Mouse (Mus musculus): ENCODE measurements around the gene Xrcc4. TPM values are rescaled to one million over a fixed set of nuclear protein-coding genes. Genes with fewer than 3 reads are reported as not detected.

Gene Xrcc4
- polyA plus RNA-seq, 1 experiment from 2014 or later = 15.7 TPM

GRCm38 (mm10) chr13:89850746-89851145 is 238.7 kb downstream of the Xrcc4 start:
- Histone ChIP-seq H3K27me3 (ENCODE audit: control insufficient read depth, insufficient read depth, low read length) (no peaks in the 10 kb centered on the region), H3K36me3 (replicated peaks; ENCODE audit: control insufficient read depth, insufficient read depth) (no peaks in the 10 kb centered on the region), H3K4me1 (replicated peaks; ENCODE audit: control insufficient read depth, insufficient read depth, low read length) (no peaks in the 10 kb centered on the region), H3K4me3 (replicated peaks; ENCODE audit: low read length) (no peak overlapping the region), H3K27ac (no peak overlapping the region), H3K9me3 (ENCODE audit: control insufficient read depth, low read length) (no peaks in the 10 kb centered on the region), H3K4me2 (replicated peaks) (no peak overlapping the region), H3K9ac (no peak overlapping the region)
- DNase-seq (ENCODE audit: low spot score) = no peak
- no peak for ATAC-seq (ENCODE audit: low FRiP score)
- WGBS = 86% methylated on average over 2 of the region's 2 CpGs

- H3K4me3 ChIP-seq (replicated peaks; ENCODE audit: low read length) = no peak overlapping the region
- no peaks in the 10 kb centered on the region for H3K9me3 ChIP-seq (ENCODE audit: control insufficient read depth, low read length)
- no peaks in the 10 kb centered on the region for H3K36me3 ChIP-seq (replicated peaks; ENCODE audit: control insufficient read depth, insufficient read depth)
- H3K27ac ChIP-seq = no peak overlapping the region
- H3K4me2 ChIP-seq (replicated peaks) = no peak overlapping the region
- H3K9ac ChIP-seq = no peak overlapping the region
- no peaks in the 10 kb centered on the region for H3K4me1 ChIP-seq (replicated peaks; ENCODE audit: control insufficient read depth, insufficient read depth, low read length)
- DNase-seq (ENCODE audit: low spot score) (no peak), ATAC-seq (ENCODE audit: low FRiP score) (no peak)
- no peaks in the 10 kb centered on the region for H3K27me3 ChIP-seq (ENCODE audit: control insufficient read depth, insufficient read depth, low read length)
- WGBS = 87% methylated on average over 1 of the region's 1 CpGs
Observed at GRCm38 (mm10) chr13:89849955-89850354, 239.5 kb downstream of the Xrcc4 start.

- Histone ChIP-seq H3K27ac (no peak overlapping the region), H3K9ac (no peak overlapping the region), H3K4me1 (replicated peaks; ENCODE audit: control insufficient read depth, insufficient read depth, low read length) (no peaks in the 10 kb centered on the region), H3K4me3 (replicated peaks; ENCODE audit: low read length) (no peak overlapping the region), H3K4me2 (replicated peaks) (no peak overlapping the region), H3K27me3 (ENCODE audit: control insufficient read depth, insufficient read depth, low read length) (no peaks in the 10 kb centered on the region), H3K36me3 (replicated peaks; ENCODE audit: control insufficient read depth, insufficient read depth) (no peaks in the 10 kb centered on the region), H3K9me3 (ENCODE audit: control insufficient read depth, low read length) (no peaks in the 10 kb centered on the region)
- ATAC-seq (ENCODE audit: low FRiP score) (no peak), DNase-seq (ENCODE audit: low spot score) (no peak)
- WGBS = 92% methylated on average over 3 of the region's 3 CpGs
Observed at GRCm38 (mm10) chr13:89838635-89839034, 250.8 kb downstream of the Xrcc4 start.

- Histone ChIP-seq H3K9me3 (ENCODE audit: control insufficient read depth, low read length) (no peaks in the 10 kb centered on the region), H3K4me3 (replicated peaks; ENCODE audit: low read length) (no peak overlapping the region), H3K36me3 (replicated peaks; ENCODE audit: control insufficient read depth, insufficient read depth) (no peaks in the 10 kb centered on the region), H3K4me2 (replicated peaks) (no peak overlapping the region), H3K27me3 (ENCODE audit: control insufficient read depth, insufficient read depth, low read length) (no peaks in the 10 kb centered on the region), H3K9ac (no peak overlapping the region), H3K4me1 (replicated peaks; ENCODE audit: control insufficient read depth, insufficient read depth, low read length) (no peaks in the 10 kb centered on the region), H3K27ac (no peak overlapping the region)
- no peak for ATAC-seq (ENCODE audit: low FRiP score)
- 87% methylated on average over 3 of the region's 3 CpGs for WGBS
- DNase-seq (ENCODE audit: low spot score) = no peak
Observed at GRCm38 (mm10) chr13:89834485-89834884, 254.9 kb downstream of the Xrcc4 start.

- Histone ChIP-seq H3K36me3 (replicated peaks; ENCODE audit: control insufficient read depth, insufficient read depth) (no peaks in the 10 kb centered on the region), H3K9me3 (ENCODE audit: control insufficient read depth, low read length) (no peaks in the 10 kb centered on the region), H3K4me3 (replicated peaks; ENCODE audit: low read length) (no peak overlapping the region), H3K27ac (no peak overlapping the region), H3K4me2 (replicated peaks) (no peak overlapping the region), H3K9ac (no peak overlapping the region), H3K4me1 (replicated peaks; ENCODE audit: control insufficient read depth, insufficient read depth, low read length) (no peaks in the 10 kb centered on the region), H3K27me3 (ENCODE audit: control insufficient read depth, insufficient read depth, low read length) (no peaks in the 10 kb centered on the region)
- 78% methylated on average over 2 of the region's 2 CpGs for WGBS
- DNase-seq (ENCODE audit: low spot score) (no peak), ATAC-seq (ENCODE audit: low FRiP score) (no peak)
Observed at GRCm38 (mm10) chr13:89833053-89833670, 256.2 kb downstream of the Xrcc4 start.

- ATAC-seq (ENCODE audit: low FRiP score) (no peak), DNase-seq (ENCODE audit: low spot score) (no peak)
- H3K27me3 ChIP-seq (ENCODE audit: control insufficient read depth, insufficient read depth, low read length) = no peaks in the 10 kb centered on the region
- H3K27ac ChIP-seq = no peak overlapping the region
- H3K9ac ChIP-seq = no peak overlapping the region
- H3K4me2 ChIP-seq (replicated peaks) = no peak overlapping the region
- H3K9me3 ChIP-seq (ENCODE audit: control insufficient read depth, low read length) = no peaks in the 10 kb centered on the region
- WGBS = 23% methylated on average over 3 of the region's 3 CpGs
- no peaks in the 10 kb centered on the region for H3K36me3 ChIP-seq (replicated peaks; ENCODE audit: control insufficient read depth, insufficient read depth)
- no peaks in the 10 kb centered on the region for H3K4me1 ChIP-seq (replicated peaks; ENCODE audit: control insufficient read depth, insufficient read depth, low read length)
- H3K4me3 ChIP-seq (replicated peaks; ENCODE audit: low read length) = no peak overlapping the region
Observed at GRCm38 (mm10) chr13:89828429-89828970, 260.9 kb downstream of the Xrcc4 start.

GRCm38 (mm10) chr13:89827838-89828237 is 261.6 kb downstream of the Xrcc4 start:
- H3K36me3 ChIP-seq (replicated peaks; ENCODE audit: control insufficient read depth, insufficient read depth) = no peaks in the 10 kb centered on the region
- ATAC-seq (ENCODE audit: low FRiP score) (no peak), DNase-seq (ENCODE audit: low spot score) (no peak)
- WGBS = 87% methylated on average over 2 of the region's 2 CpGs
- no peak overlapping the region for H3K4me2 ChIP-seq (replicated peaks)
- H3K9me3 ChIP-seq (ENCODE audit: control insufficient read depth, low read length) = no peaks in the 10 kb centered on the region
- H3K4me1 ChIP-seq (replicated peaks; ENCODE audit: control insufficient read depth, insufficient read depth, low read length) = no peaks in the 10 kb centered on the region
- no peak overlapping the region for H3K4me3 ChIP-seq (replicated peaks; ENCODE audit: low read length)
- H3K27ac ChIP-seq = no peak overlapping the region
- H3K9ac ChIP-seq = no peak overlapping the region
- no peaks in the 10 kb centered on the region for H3K27me3 ChIP-seq (ENCODE audit: control insufficient read depth, insufficient read depth, low read length)

GRCm38 (mm10) chr13:89814543-89814942 is 274.9 kb downstream of the Xrcc4 start:
- no peaks in the 10 kb centered on the region for H3K9me3 ChIP-seq (ENCODE audit: control insufficient read depth, low read length)
- no peaks in the 10 kb centered on the region for H3K27me3 ChIP-seq (ENCODE audit: control insufficient read depth, insufficient read depth, low read length)
- no peak for ATAC-seq (ENCODE audit: low FRiP score)
- H3K27ac ChIP-seq = no peak overlapping the region
- H3K4me3 ChIP-seq (replicated peaks; ENCODE audit: low read length) = no peak overlapping the region
- no peak for DNase-seq (ENCODE audit: low spot score)
- 75% methylated on average over 2 of the region's 2 CpGs for WGBS
- H3K36me3 ChIP-seq (replicated peaks; ENCODE audit: control insufficient read depth, insufficient read depth) = no peaks in the 10 kb centered on the region
- no peak overlapping the region for H3K9ac ChIP-seq
- H3K4me1 ChIP-seq (replicated peaks; ENCODE audit: control insufficient read depth, insufficient read depth, low read length) = no peaks in the 10 kb centered on the region
- no peak overlapping the region for H3K4me2 ChIP-seq (replicated peaks)

GRCm38 (mm10) chr13:89812169-89812568 is 277.2 kb downstream of the Xrcc4 start:
- no peaks in the 10 kb centered on the region for H3K27me3 ChIP-seq (ENCODE audit: control insufficient read depth, insufficient read depth, low read length)
- H3K4me3 ChIP-seq (replicated peaks; ENCODE audit: low read length) = no peak overlapping the region
- no peaks in the 10 kb centered on the region for H3K9me3 ChIP-seq (ENCODE audit: control insufficient read depth, low read length)
- no peaks in the 10 kb centered on the region for H3K36me3 ChIP-seq (replicated peaks; ENCODE audit: control insufficient read depth, insufficient read depth)
- DNase-seq (ENCODE audit: low spot score) (no peak), ATAC-seq (ENCODE audit: low FRiP score) (no peak)
- WGBS = 95% methylated on average over 2 of the region's 2 CpGs
- H3K9ac ChIP-seq = no peak overlapping the region
- no peaks in the 10 kb centered on the region for H3K4me1 ChIP-seq (replicated peaks; ENCODE audit: control insufficient read depth, insufficient read depth, low read length)
- no peak overlapping the region for H3K27ac ChIP-seq
- H3K4me2 ChIP-seq (replicated peaks) = no peak overlapping the region

- no peaks in the 10 kb centered on the region for H3K27me3 ChIP-seq (ENCODE audit: control insufficient read depth, insufficient read depth, low read length)
- no peak overlapping the region for H3K27ac ChIP-seq
- no peak overlapping the region for H3K9ac ChIP-seq
- H3K36me3 ChIP-seq (replicated peaks; ENCODE audit: control insufficient read depth, insufficient read depth) = no peaks in the 10 kb centered on the region
- no peaks in the 10 kb centered on the region for H3K4me1 ChIP-seq (replicated peaks; ENCODE audit: control insufficient read depth, insufficient read depth, low read length)
- no peaks in the 10 kb centered on the region for H3K9me3 ChIP-seq (ENCODE audit: control insufficient read depth, low read length)
- no peak for DNase-seq (ENCODE audit: low spot score)
- no peak overlapping the region for H3K4me3 ChIP-seq (replicated peaks; ENCODE audit: low read length)
- no peak overlapping the region for H3K4me2 ChIP-seq (replicated peaks)
- ATAC-seq (ENCODE audit: low FRiP score) = no peak
Observed at GRCm38 (mm10) chr13:89809024-89809423, 280.4 kb downstream of the Xrcc4 start.

All from hindbrain, embryonic 14.5 days (tissue).